ENCODE assay signal across 11 mouse cellular contexts in genomic region chr7:49341151-49341918, GRCm38 (mm10).
DNase-seq lines count a peak whose midpoint lies in the region; ATAC-seq and TF ChIP-seq lines count a peak whose summit lies in the region.
"Had no signal": no experiment of that assay in that cellular context is flagged by ENCODE, and none has a peak within 500 bp of the region (broad histone marks: within the 10 kb centered on the region; RNA-seq: fewer than 3 reads in every experiment).

No protein-coding gene starts in this region.

- TF ChIP-seq CTCF in liver, postnatal 0 days (IDR thresholded peaks at IDR 0.05; ENCODE audit: low read depth) = no peak

- peak overlapping the region; percentile 25; the same call in 1 of the 2 replicates for H3K27ac ChIP-seq in forebrain, embryonic 11.5 days (ENCODE audit: low read depth, low read length)
- H3K27ac ChIP-seq in forebrain, embryonic 10.5 days = no peak overlapping the region; the same call in 1 of the 2 replicates
- H3K27ac ChIP-seq in neural tube, embryonic 11.5 days (ENCODE audit: low read depth, low read length) = peak overlapping the region; percentile 36
- no peak overlapping the region for H3K27ac ChIP-seq in liver, postnatal 0 days (ENCODE audit: low read depth)
- H3K27ac ChIP-seq: intestine, embryonic 15.5 days had no signal

- H3K4me1 ChIP-seq in forebrain, embryonic 11.5 days (replicated peaks; ENCODE audit: control insufficient read depth, insufficient read depth, low read length) = peaks cover 12% of the 10 kb centered on the region; the same call in 1 of the 2 replicates
- H3K4me1 ChIP-seq in forebrain, embryonic 10.5 days = peaks cover 60% of the 10 kb centered on the region
- H3K4me1 ChIP-seq in neural tube, embryonic 11.5 days (ENCODE audit: control insufficient read depth, insufficient read depth, low read length) = peaks cover 23% of the 10 kb centered on the region
- peaks cover 9% of the 10 kb centered on the region for H3K4me1 ChIP-seq in liver, postnatal 0 days (ENCODE audit: insufficient read depth)

- H3K27me3 ChIP-seq in forebrain, embryonic 11.5 days (ENCODE audit: control insufficient read depth, insufficient read depth, low read length) = no peaks in the 10 kb centered on the region
- peaks cover 42% of the 10 kb centered on the region for H3K27me3 ChIP-seq in forebrain, embryonic 10.5 days (ENCODE audit: poor library complexity, severe bottlenecking)
- H3K27me3 ChIP-seq in neural tube, embryonic 11.5 days (ENCODE audit: control insufficient read depth, insufficient read depth, low read length) = no peaks in the 10 kb centered on the region
- no peaks in the 10 kb centered on the region for H3K27me3 ChIP-seq in liver, postnatal 0 days (ENCODE audit: insufficient read depth, low read length)
- H3K27me3 ChIP-seq: intestine, embryonic 15.5 days; limb, embryonic 15.5 days had no signal

- DNase-seq in forebrain, embryonic 11.5 days (ENCODE audit: low spot score) = no peak
- no peak for DNase-seq in forebrain, embryonic 10.5 days (ENCODE audit: extremely low spot score, low spot score)
- DNase-seq in neural tube, embryonic 11.5 days (ENCODE audit: low spot score) = peak; percentile 40
- no peak for DNase-seq in neural tube, embryonic 10.5 days (ENCODE audit: extremely low spot score, low spot score)
- no peak for DNase-seq in liver, postnatal 0 days
- DNase-seq in kidney, adult 8-10 months = no peak
- no peak for DNase-seq in T-cell, adult 2 months (ENCODE audit: low spot score)
- DNase-seq: right cerebral cortex, postnatal 14 days had no signal

- no peak for TF ChIP-seq EP300 in liver, postnatal 0 days (IDR thresholded peaks at IDR 0.05; ENCODE audit: low read depth)

- WGBS in forebrain, embryonic 11.5 days = 51% methylated on average over 5 of the region's 5 CpGs
- WGBS in forebrain, embryonic 10.5 days = 54% methylated on average over 5 of the region's 5 CpGs
- WGBS in neural tube, embryonic 11.5 days = 44% methylated on average over 5 of the region's 5 CpGs
- WGBS in liver, postnatal 0 days (ENCODE audit: insufficient replicate concordance) = 74% methylated on average over 5 of the region's 5 CpGs

- no peaks in the 10 kb centered on the region for H3K36me3 ChIP-seq in forebrain, embryonic 11.5 days (ENCODE audit: control insufficient read depth, insufficient read depth, low read length)
- H3K36me3 ChIP-seq in forebrain, embryonic 10.5 days (replicated peaks) = no peaks in the 10 kb centered on the region
- H3K36me3 ChIP-seq in neural tube, embryonic 11.5 days (ENCODE audit: control insufficient read depth, insufficient read depth, low read length) = no peaks in the 10 kb centered on the region
- no peaks in the 10 kb centered on the region for H3K36me3 ChIP-seq in liver, postnatal 0 days (replicated peaks; ENCODE audit: insufficient read depth, low read length)
- H3K36me3 ChIP-seq: intestine, embryonic 15.5 days; limb, embryonic 15.5 days had no signal

- no peak overlapping the region for H3K4me2 ChIP-seq in forebrain, embryonic 11.5 days (ENCODE audit: low read depth, low read length, severe bottlenecking)
- no peak overlapping the region for H3K4me2 ChIP-seq in neural tube, embryonic 11.5 days (ENCODE audit: low read depth)
- no peak overlapping the region for H3K4me2 ChIP-seq in liver, postnatal 0 days (ENCODE audit: low read depth, low read length)
- H3K4me2 ChIP-seq: intestine, embryonic 15.5 days; limb, embryonic 15.5 days had no signal

- no peaks in the 10 kb centered on the region for H3K9me3 ChIP-seq in forebrain, embryonic 11.5 days (ENCODE audit: control insufficient read depth, low read length)
- H3K9me3 ChIP-seq in forebrain, embryonic 10.5 days = no peaks in the 10 kb centered on the region
- H3K9me3 ChIP-seq in neural tube, embryonic 11.5 days (ENCODE audit: control insufficient read depth, low read length) = no peaks in the 10 kb centered on the region
- H3K9me3 ChIP-seq in liver, postnatal 0 days (ENCODE audit: low read length) = no peaks in the 10 kb centered on the region
- H3K9me3 ChIP-seq: intestine, embryonic 15.5 days; limb, embryonic 15.5 days had no signal

- H3K4me3 ChIP-seq in forebrain, embryonic 11.5 days (ENCODE audit: low read depth, low read length) = no peak overlapping the region
- no peak overlapping the region for H3K4me3 ChIP-seq in forebrain, embryonic 10.5 days
- no peak overlapping the region for H3K4me3 ChIP-seq in neural tube, embryonic 11.5 days (ENCODE audit: low read depth, low read length)
- H3K4me3 ChIP-seq in liver, postnatal 0 days (ENCODE audit: low read depth, low read length) = no peak overlapping the region
- H3K4me3 ChIP-seq: intestine, embryonic 15.5 days; limb, embryonic 15.5 days had no signal

- ATAC-seq in forebrain, embryonic 11.5 days (replicated peaks; ENCODE audit: low FRiP score) = no peak
- ATAC-seq in neural tube, embryonic 11.5 days (ENCODE audit: insufficient read depth, low FRiP score, low TSS enrichment) = peak; percentile 35; the same call in 1 of the 2 replicates
- ATAC-seq in megakaryocyte progenitor cell, adult 5-6 weeks (replicated peaks; ENCODE audit: poor library complexity) = peak; percentile 55; the same call in 1 of the 2 replicates
- no peak for ATAC-seq in liver, postnatal 0 days
- ATAC-seq: intestine, embryonic 15.5 days had no signal

- H3K9ac ChIP-seq in forebrain, embryonic 11.5 days (ENCODE audit: low read length) = no peak overlapping the region
- H3K9ac ChIP-seq in neural tube, embryonic 11.5 days (ENCODE audit: low read length) = no peak overlapping the region
- H3K9ac ChIP-seq in liver, postnatal 0 days (replicated peaks) = no peak overlapping the region
- H3K9ac ChIP-seq: intestine, embryonic 15.5 days; limb, embryonic 15.5 days had no signal

Comparison
In these comparisons a context has a peak if more than half of its experiments do, and no peak if none do; other contexts are left out.
1. H3K27ac ChIP-seq: peak in forebrain, embryonic 11.5 days (single experiment) and neural tube, embryonic 11.5 days (single experiment); none in forebrain, embryonic 10.5 days (single experiment) and liver, postnatal 0 days (single experiment).
2. ATAC-seq: peak in neural tube, embryonic 11.5 days (single experiment) and megakaryocyte progenitor cell, adult 5-6 weeks (single experiment); none in forebrain, embryonic 11.5 days (single experiment) and liver, postnatal 0 days (single experiment).